Mouse (Mus musculus): Measurements from ENCODE around the gene Slc8b1.

- TF ChIP-seq POLR2A (IDR thresholded peaks at IDR 0.05; ENCODE audit: borderline replicate concordance, extremely low read depth, low read depth, low read length): no peak
- no peak for TF ChIP-seq CTCF (IDR thresholded peaks at IDR 0.05; ENCODE audit: insufficient read depth, low read length)
Measured at GRCm38 (mm10) chr5:120506490-120506889, 4.5 kb upstream of the Slc8b1 start.

All from lung, adult 2 months (tissue).